Mouse (Mus musculus): ENCODE results near the gene 7530416G11Rik. TPM values are rescaled to one million over a fixed set of nuclear protein-coding genes. Genes with fewer than 3 reads are reported as not detected.

The 7530416G11Rik gene
- not detected in 2 replicates for polyA plus RNA-seq (2015; fragmentation: Nextera tagmentation; extraction: Ambion mirVana)

DNA sequence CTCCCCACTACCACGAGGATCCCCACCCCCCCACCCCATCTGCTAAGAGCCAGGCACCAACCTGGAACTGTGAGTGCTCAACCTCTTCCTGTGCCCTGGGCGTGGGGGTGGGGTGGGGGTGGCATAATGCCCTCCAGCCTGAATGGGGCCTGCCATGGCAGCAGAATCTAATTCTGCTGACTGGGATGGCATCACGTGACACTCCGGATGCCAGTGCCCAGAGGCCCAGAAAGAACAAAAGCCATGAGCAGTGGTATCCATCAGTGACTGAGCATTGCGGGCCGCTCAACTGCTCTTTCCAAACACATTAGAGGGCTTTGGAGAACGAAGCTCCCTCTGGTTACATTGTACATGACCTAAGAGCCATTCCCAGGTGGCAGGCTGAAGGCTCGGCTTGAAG is at the start of gene 7530416G11Rik:
Gene 7530416G11Rik (minus strand): TSS at position 101 of the 400 bp plus-strand sequence.
- ATAC-seq: no peak

DNA sequence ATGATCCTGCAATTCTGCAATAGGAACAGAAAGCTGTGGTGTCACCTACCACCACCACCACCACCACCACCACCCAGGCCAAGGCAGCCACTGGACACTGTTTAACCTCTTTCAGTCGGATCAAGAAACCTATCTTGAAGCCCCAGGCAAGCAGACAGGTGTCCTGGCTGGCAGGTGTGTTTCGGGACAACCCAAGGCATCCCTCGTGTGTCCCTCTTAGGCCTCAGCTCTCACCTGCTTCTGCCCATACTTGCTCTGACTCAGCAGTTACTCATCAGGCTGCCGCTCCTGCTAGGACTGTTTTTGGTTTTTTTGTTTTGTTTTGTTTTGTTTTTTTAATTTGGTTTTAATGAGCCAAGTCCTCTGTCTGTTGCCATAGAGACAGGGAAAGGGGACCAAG is 43.5 kb upstream of the 7530416G11Rik start:
- Histone ChIP-seq H3K4me1 (ENCODE audit: insufficient read depth, low read depth, low read length) (no peaks in the 10 kb centered on the region), H3K4me3 (ENCODE audit: low read depth, low read length) (no peak overlapping the region), H3K9ac (replicated peaks; ENCODE audit: low read depth) (no peak overlapping the region), H3K27me3 (replicated peaks; ENCODE audit: insufficient read depth, low read length) (no peaks in the 10 kb centered on the region), H3K36me3 (ENCODE audit: insufficient read depth, low read length) (no peaks in the 10 kb centered on the region), H3K4me2 (replicated peaks; ENCODE audit: low read depth, low read length) (no peak overlapping the region), H3K9me3 (ENCODE audit: low read length) (no peaks in the 10 kb centered on the region), H3K27ac (ENCODE audit: low read length) (no peak overlapping the region)
- TF ChIP-seq EP300 (IDR thresholded peaks at IDR 0.05): no peak
- no peak for TF ChIP-seq CTCF (IDR thresholded peaks at IDR 0.05)
- WGBS: 74% methylated on average over 4 of the region's 4 CpGs
- ATAC-seq (no peak), DNase-seq (ENCODE audit: low spot score) (no peak)

More for the DNA sequence above, at the start of gene 7530416G11Rik:
- no peak for DNase-seq (ENCODE audit: low spot score)
- TF ChIP-seq EP300 (IDR thresholded peaks at IDR 0.05): no peak
- TF ChIP-seq CTCF (IDR thresholded peaks at IDR 0.05): no peak
- no peak within 1 kb of the TSS for H3K4me3 ChIP-seq (ENCODE audit: low read depth, low read length)
- H3K27me3 ChIP-seq (replicated peaks; ENCODE audit: insufficient read depth, low read length): no peaks in the 10 kb centered on the region
- H3K4me1 ChIP-seq (ENCODE audit: insufficient read depth, low read depth, low read length): no peaks in the 10 kb centered on the region; the same call in 1 of the 2 replicates
- H3K9me3 ChIP-seq (ENCODE audit: low read length): no peaks in the 10 kb centered on the region
- H3K27ac ChIP-seq (ENCODE audit: low read length): no peak within 1 kb of the TSS
- H3K36me3 ChIP-seq (ENCODE audit: insufficient read depth, low read length): no peaks in the 10 kb centered on the region
- no peak within 1 kb of the TSS for H3K4me2 ChIP-seq (replicated peaks; ENCODE audit: low read depth, low read length)
- 91% methylated on average over 8 of the region's 8 CpGs for WGBS
- H3K9ac ChIP-seq (replicated peaks; ENCODE audit: low read depth): no peak within 1 kb of the TSS

- no peaks in the 10 kb centered on the region for H3K4me1 ChIP-seq (ENCODE audit: insufficient read depth, low read depth, low read length)
- no peak overlapping the region for H3K9ac ChIP-seq (replicated peaks; ENCODE audit: low read depth)
- DNase-seq (ENCODE audit: low spot score): no peak
- TF ChIP-seq EP300 (IDR thresholded peaks at IDR 0.05): no peak
- no peak for TF ChIP-seq CTCF (IDR thresholded peaks at IDR 0.05)
- no peaks in the 10 kb centered on the region for H3K9me3 ChIP-seq (ENCODE audit: low read length)
- no peaks in the 10 kb centered on the region for H3K27me3 ChIP-seq (replicated peaks; ENCODE audit: insufficient read depth, low read length)
- H3K27ac ChIP-seq (ENCODE audit: low read length): no peak overlapping the region
- H3K36me3 ChIP-seq (ENCODE audit: insufficient read depth, low read length): no peaks in the 10 kb centered on the region
- H3K4me2 ChIP-seq (replicated peaks; ENCODE audit: low read depth, low read length): no peak overlapping the region
- WGBS: 74% methylated on average over 5 of the region's 5 CpGs
- no peak for ATAC-seq
- no peak overlapping the region for H3K4me3 ChIP-seq (ENCODE audit: low read depth, low read length)
These were observed 42.3 kb upstream of the 7530416G11Rik start for GRCm38 (mm10) chr15:85545369-85545768.

GRCm38 (mm10) chr15:85538170-85538569 is 35.1 kb upstream of the 7530416G11Rik start:
- Histone ChIP-seq H3K9me3 (ENCODE audit: low read length) (no peaks in the 10 kb centered on the region), H3K4me3 (ENCODE audit: low read depth, low read length) (no peak overlapping the region), H3K9ac (replicated peaks; ENCODE audit: low read depth) (no peak overlapping the region), H3K27ac (ENCODE audit: low read length) (no peak overlapping the region), H3K4me1 (ENCODE audit: insufficient read depth, low read depth, low read length) (no peaks in the 10 kb centered on the region), H3K27me3 (replicated peaks; ENCODE audit: insufficient read depth, low read length) (no peaks in the 10 kb centered on the region), H3K4me2 (replicated peaks; ENCODE audit: low read depth, low read length) (no peak overlapping the region), H3K36me3 (ENCODE audit: insufficient read depth, low read length) (no peaks in the 10 kb centered on the region)
- TF ChIP-seq EP300 (IDR thresholded peaks at IDR 0.05) (no peak), CTCF (IDR thresholded peaks at IDR 0.05) (no peak)
- 54% methylated on average over 11 of the region's 11 CpGs for WGBS
- DNase-seq (ENCODE audit: low spot score) (no peak), ATAC-seq (no peak)

GRCm38 (mm10) chr15:85537151-85537550 is 34.1 kb upstream of the 7530416G11Rik start:
- ATAC-seq: no peak
- Histone ChIP-seq H3K4me3 (ENCODE audit: low read depth, low read length) (no peak overlapping the region), H3K36me3 (ENCODE audit: insufficient read depth, low read length) (no peaks in the 10 kb centered on the region), H3K27me3 (replicated peaks; ENCODE audit: insufficient read depth, low read length) (no peaks in the 10 kb centered on the region), H3K9me3 (ENCODE audit: low read length) (no peaks in the 10 kb centered on the region), H3K4me2 (replicated peaks; ENCODE audit: low read depth, low read length) (no peak overlapping the region), H3K9ac (replicated peaks; ENCODE audit: low read depth) (no peak overlapping the region), H3K27ac (ENCODE audit: low read length) (no peak overlapping the region), H3K4me1 (ENCODE audit: insufficient read depth, low read depth, low read length) (no peaks in the 10 kb centered on the region)
- no peak for DNase-seq (ENCODE audit: low spot score)
- TF ChIP-seq EP300 (IDR thresholded peaks at IDR 0.05): no peak
- TF ChIP-seq CTCF (IDR thresholded peaks at IDR 0.05): no peak
- 77% methylated on average over 25 of the region's 25 CpGs for WGBS

DNA sequence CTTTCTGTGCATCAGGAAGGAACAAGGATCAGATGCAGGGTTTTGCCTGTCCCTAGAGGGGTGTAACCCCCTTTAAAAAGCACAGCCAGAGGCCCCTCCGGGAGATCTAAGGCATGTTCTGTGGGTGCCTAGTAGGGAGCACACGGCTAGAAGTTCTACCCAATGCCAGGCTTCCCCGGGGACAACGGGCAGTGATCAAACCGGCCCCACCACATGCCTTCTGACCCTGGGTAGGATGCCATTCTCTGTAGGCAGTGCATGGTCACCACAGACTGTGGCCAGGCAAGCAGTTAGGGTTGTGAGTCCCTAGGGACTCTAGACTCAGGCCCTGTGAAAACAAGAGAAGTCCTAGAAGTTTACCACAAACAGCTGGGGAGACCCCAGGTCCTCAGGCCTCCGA is 31.6 kb upstream of the 7530416G11Rik start:
- Histone ChIP-seq H3K9ac (replicated peaks; ENCODE audit: low read depth) (no peak overlapping the region), H3K27ac (ENCODE audit: low read length) (peak overlapping the region; percentile 9; the same call in 1 of the 2 replicates)

DNA sequence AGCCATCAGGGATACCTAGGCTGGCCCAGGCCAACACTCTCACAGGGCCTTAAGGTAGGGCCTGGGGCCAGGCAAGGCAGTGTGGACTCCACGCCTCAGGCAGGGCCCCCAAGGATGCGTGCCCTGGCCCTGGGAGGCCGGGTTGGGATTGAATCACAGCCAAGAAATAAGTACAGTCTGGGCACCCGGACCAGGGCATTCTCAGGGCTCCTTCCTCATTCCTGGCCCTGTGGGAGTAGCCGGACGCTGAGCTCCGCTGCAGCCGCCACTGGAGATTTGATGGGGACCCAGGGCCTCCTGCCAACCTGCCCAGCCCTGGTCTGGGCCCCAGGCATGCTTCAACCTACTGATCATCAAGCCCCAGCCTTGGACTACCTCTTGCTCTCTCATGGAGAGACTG is 31.2 kb upstream of the 7530416G11Rik start:
- peak overlapping the region; percentile 9; the same call in 1 of the 2 replicates for H3K27ac ChIP-seq (ENCODE audit: low read length)
- no peaks in the 10 kb centered on the region for H3K4me1 ChIP-seq (ENCODE audit: insufficient read depth, low read depth, low read length)
- 34% methylated on average over 8 of the region's 8 CpGs for WGBS
- DNase-seq (ENCODE audit: low spot score) (peak; percentile 80), ATAC-seq (peak; percentile 78)
- no peaks in the 10 kb centered on the region for H3K27me3 ChIP-seq (replicated peaks; ENCODE audit: insufficient read depth, low read length)
- H3K9ac ChIP-seq (replicated peaks; ENCODE audit: low read depth): no peak overlapping the region
- TF ChIP-seq EP300 (IDR thresholded peaks at IDR 0.05) (no peak), CTCF (IDR thresholded peaks at IDR 0.05) (no peak)
- no peak overlapping the region for H3K4me3 ChIP-seq (ENCODE audit: low read depth, low read length)
- no peak overlapping the region for H3K4me2 ChIP-seq (replicated peaks; ENCODE audit: low read depth, low read length)
- H3K36me3 ChIP-seq (ENCODE audit: insufficient read depth, low read length): no peaks in the 10 kb centered on the region
- no peaks in the 10 kb centered on the region for H3K9me3 ChIP-seq (ENCODE audit: low read length)

More for the DNA sequence above, 31.6 kb upstream of the 7530416G11Rik start:
- Histone ChIP-seq H3K4me3 (ENCODE audit: low read depth, low read length) (no peak overlapping the region), H3K9me3 (ENCODE audit: low read length) (no peaks in the 10 kb centered on the region), H3K4me2 (replicated peaks; ENCODE audit: low read depth, low read length) (no peak overlapping the region), H3K36me3 (ENCODE audit: insufficient read depth, low read length) (no peaks in the 10 kb centered on the region), H3K27me3 (replicated peaks; ENCODE audit: insufficient read depth, low read length) (no peaks in the 10 kb centered on the region), H3K4me1 (ENCODE audit: insufficient read depth, low read depth, low read length) (no peaks in the 10 kb centered on the region)
- no peak for DNase-seq (ENCODE audit: low spot score)
- TF ChIP-seq EP300 (IDR thresholded peaks at IDR 0.05) (no peak), CTCF (IDR thresholded peaks at IDR 0.05) (no peak)
- WGBS: 58% methylated on average over 6 of the region's 6 CpGs
- ATAC-seq: peak; percentile 28

Measured in lung, postnatal 0 days (tissue).